Mouse (Mus musculus): ENCODE results near the gene Hoxb7. TPM values are rescaled to one million over a fixed set of nuclear protein-coding genes. Genes with fewer than 3 reads are reported as not detected.
A peak's percentile ranks its signal among the peaks of the same experiment; 100 is the strongest.

The Hoxb7 gene
- polyA plus RNA-seq, 1 experiment from 2014 or later = 125 TPM

MicroRNAs encoded within 50 kb of the gene (microRNA counts, 519-probe panel; counts per million panel counts)
- microRNA mmu-miR-10a (6,168 counts per million, percentile 99 among the panel's probes with 10 or more counts), microRNA mmu-miR-196a (5,021 counts per million, percentile 86 among the panel's probes with 10 or more counts)

Small RNA genes within 50 kb of the gene (microRNA-seq; reads per million reads assigned to microRNA genes)
- gene Mir10a (204,885 reads per million, percentile 100 among the genes with 10 or more reads in this experiment), gene Mir196a-1 (25.0 reads per million, percentile 37 among the genes with 10 or more reads in this experiment)

Other genes starting within 250 kb of the Hoxb7 start
- gene Ube2z, start 221.2 kb upstream of the Hoxb7 start, polyA plus RNA-seq (2015; fragmentation: Nextera tagmentation; extraction: Ambion mirVana) = 31.5 and 33.0 TPM in 2 replicates
- 605 and 642 TPM in 2 replicates for gene Atp5g1, start 211.0 kb upstream of the Hoxb7 start, polyA plus RNA-seq (2015; fragmentation: Nextera tagmentation; extraction: Ambion mirVana)
- gene Calcoco2, start 174.7 kb upstream of the Hoxb7 start, polyA plus RNA-seq (2015; fragmentation: Nextera tagmentation; extraction: Ambion mirVana) = not detected in 2 replicates
- gene Ttll6, start 152.8 kb upstream of the Hoxb7 start, polyA plus RNA-seq (2015; fragmentation: Nextera tagmentation; extraction: Ambion mirVana) = not detected in 2 replicates
- gene Hoxb13, start 92.3 kb upstream of the Hoxb7 start, polyA plus RNA-seq (2015; fragmentation: Nextera tagmentation; extraction: Ambion mirVana) = 1.7 TPM in 1 of 2 replicates, not detected in the other
- gene Hoxb9, start 15.2 kb upstream of the Hoxb7 start, polyA plus RNA-seq (2015; fragmentation: Nextera tagmentation; extraction: Ambion mirVana) = 72.9 and 74.7 TPM in 2 replicates
- gene Hoxb8, start 4.7 kb upstream of the Hoxb7 start, polyA plus RNA-seq (2015; fragmentation: Nextera tagmentation; extraction: Ambion mirVana) = 81.7 and 114 TPM in 2 replicates
- 171 and 174 TPM in 2 replicates for gene Hoxb6, start 5.9 kb downstream of the Hoxb7 start, polyA plus RNA-seq (2015; fragmentation: Nextera tagmentation; extraction: Ambion mirVana)
- gene Hoxb5, start 16.7 kb downstream of the Hoxb7 start, polyA plus RNA-seq (2015; fragmentation: Nextera tagmentation; extraction: Ambion mirVana) = 67.1 and 88.3 TPM in 2 replicates
- gene Hoxb4, start 31.6 kb downstream of the Hoxb7 start, polyA plus RNA-seq (2015; fragmentation: Nextera tagmentation; extraction: Ambion mirVana) = 7.5 and 8.7 TPM in 2 replicates
- gene Hoxb3, start 36.7 kb downstream of the Hoxb7 start, polyA plus RNA-seq (2015; fragmentation: Nextera tagmentation; extraction: Ambion mirVana) = 12.8 and 14.7 TPM in 2 replicates
- 63.0 and 67.1 TPM in 2 replicates for gene Hoxb2, start 63.9 kb downstream of the Hoxb7 start, polyA plus RNA-seq (2015; fragmentation: Nextera tagmentation; extraction: Ambion mirVana)
- gene Hoxb1, start 79.1 kb downstream of the Hoxb7 start, polyA plus RNA-seq (2015; fragmentation: Nextera tagmentation; extraction: Ambion mirVana) = 1.2 and 1.6 TPM in 2 replicates
- 7.9 and 9.0 TPM in 2 replicates for gene Skap1, start 178.0 kb downstream of the Hoxb7 start, polyA plus RNA-seq (2015; fragmentation: Nextera tagmentation; extraction: Ambion mirVana)

All from neural tube, embryonic 13.5 days (tissue).